Mouse (Mus musculus): ENCODE data around the gene Adar. TPM values are rescaled to one million over a fixed set of nuclear protein-coding genes. Genes with fewer than 3 reads are reported as not detected.
A peak's percentile ranks its signal among the peaks of the same experiment; 100 is the strongest.

Adar gene
- polyA plus RNA-seq (2015; fragmentation: Nextera tagmentation; extraction: Ambion mirVana) = 15.6 and 19.0 TPM in 2 replicates

GRCm38 (mm10) chr3:89714359-89715206 is at the start of gene Adar:
Adar (plus strand) TSS chr3:89715022.
- Histone ChIP-seq H3K36me3 (ENCODE audit: poor library complexity, severe bottlenecking) (0 out of 2 replicates have a peak, but pooled peaks cover 6% of the 10 kb centered on the region), H3K4me2 (peak within 1 kb of the TSS; percentile 90), H3K4me3 (peak within 1 kb of the TSS; percentile 82), H3K4me1 (peaks cover 19% of the 10 kb centered on the region), H3K9me3 (replicated peaks) (no peaks in the 10 kb centered on the region), H3K9ac (peak within 1 kb of the TSS; percentile 95), H3K27ac (peak within 1 kb of the TSS; percentile 92), H3K27me3 (peaks cover 10% of the 10 kb centered on the region; the same call in 1 of the 2 replicates)
- 6% methylated on average over 28 of the region's 28 CpGs for WGBS
- ATAC-seq = peak; percentile 93

GRCm38 (mm10) chr3:89667131-89667530 is 47.7 kb upstream of the Adar start:
- ATAC-seq = no peak
- WGBS = 39% methylated on average over 11 of the region's 11 CpGs
- no peaks in the 10 kb centered on the region for H3K9me3 ChIP-seq (replicated peaks)
- H3K4me2 ChIP-seq = no peak overlapping the region
- no peak overlapping the region for H3K27ac ChIP-seq
- H3K4me1 ChIP-seq = peaks cover 20% of the 10 kb centered on the region
- H3K9ac ChIP-seq = no peak overlapping the region
- H3K4me3 ChIP-seq = no peak overlapping the region
- H3K27me3 ChIP-seq = no peaks in the 10 kb centered on the region
- no peaks in the 10 kb centered on the region for H3K36me3 ChIP-seq (ENCODE audit: poor library complexity, severe bottlenecking)

DNA sequence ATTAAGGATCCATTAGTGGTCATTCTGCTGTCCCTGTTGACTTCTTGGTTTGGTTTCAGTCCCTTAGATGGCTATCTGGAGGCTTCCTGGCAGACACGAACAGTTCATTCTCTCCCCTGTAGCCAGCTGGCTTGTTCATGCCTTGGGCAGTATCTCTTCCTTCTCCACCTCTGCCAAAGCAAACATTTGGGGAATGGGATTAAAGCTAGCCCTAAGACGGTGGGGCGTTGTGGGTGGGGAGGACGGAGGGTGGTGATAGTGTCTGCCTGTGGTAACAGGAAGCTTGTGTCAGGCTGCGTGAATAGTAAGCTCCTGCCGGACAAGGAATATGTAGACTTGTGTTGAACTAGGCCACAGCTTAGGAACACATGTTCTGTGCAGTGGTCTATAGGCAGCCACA is 43.5 kb upstream of the Adar start:
- Histone ChIP-seq H3K27me3 (no peaks in the 10 kb centered on the region), H3K27ac (no peak overlapping the region), H3K4me1 (peaks cover 5% of the 10 kb centered on the region; the same call in 1 of the 2 replicates), H3K4me3 (no peak overlapping the region), H3K9ac (no peak overlapping the region), H3K36me3 (ENCODE audit: poor library complexity, severe bottlenecking) (no peaks in the 10 kb centered on the region), H3K9me3 (replicated peaks) (no peaks in the 10 kb centered on the region), H3K4me2 (no peak overlapping the region)
- WGBS = 80% methylated on average over 6 of the region's 6 CpGs
- no peak for ATAC-seq

GRCm38 (mm10) chr3:89672573-89673317 is 42.1 kb upstream of the Adar start:
- ATAC-seq = no peak
- Histone ChIP-seq H3K4me1 (peaks cover 7% of the 10 kb centered on the region), H3K9me3 (replicated peaks) (no peaks in the 10 kb centered on the region), H3K36me3 (ENCODE audit: poor library complexity, severe bottlenecking) (no peaks in the 10 kb centered on the region), H3K9ac (no peak overlapping the region), H3K27me3 (no peaks in the 10 kb centered on the region), H3K4me2 (no peak overlapping the region), H3K4me3 (no peak overlapping the region), H3K27ac (no peak overlapping the region)
- WGBS = 83% methylated on average over 12 of the region's 12 CpGs

DNA sequence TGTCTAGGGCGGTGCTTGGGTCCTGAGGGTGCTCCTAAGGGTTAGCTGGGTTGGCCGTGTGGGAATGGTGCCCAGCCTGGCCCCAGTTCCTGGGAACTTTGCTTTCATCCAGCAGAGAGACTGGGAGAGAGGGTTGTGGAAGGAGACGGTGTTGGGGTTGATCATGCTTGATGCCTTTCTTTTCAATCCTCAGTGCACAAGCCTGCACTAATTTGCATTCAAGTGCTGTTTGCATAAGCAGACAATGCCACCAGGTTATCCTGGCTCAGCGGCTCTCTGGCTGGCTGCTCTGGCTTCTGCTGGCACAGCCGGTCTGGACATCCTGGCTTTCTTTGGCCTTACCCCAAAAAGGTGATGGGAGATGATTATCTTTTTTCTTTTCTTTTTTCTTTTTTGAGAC is 37.2 kb upstream of the Adar start:
- H3K27ac ChIP-seq = no peak overlapping the region
- 18% methylated on average over 5 of the region's 5 CpGs for WGBS

GRCm38 (mm10) chr3:89686031-89686430 is 28.8 kb upstream of the Adar start:
- Histone ChIP-seq H3K36me3 (ENCODE audit: poor library complexity, severe bottlenecking) (no peaks in the 10 kb centered on the region), H3K4me2 (no peak overlapping the region), H3K4me3 (no peak overlapping the region), H3K9me3 (replicated peaks) (no peaks in the 10 kb centered on the region), H3K9ac (no peak overlapping the region), H3K27me3 (no peaks in the 10 kb centered on the region), H3K4me1 (peaks cover 19% of the 10 kb centered on the region), H3K27ac (no peak overlapping the region)
- no peak for ATAC-seq
- WGBS = 56% methylated on average over 5 of the region's 5 CpGs

More for the DNA sequence above, 37.2 kb upstream of the Adar start:
- peaks cover 14% of the 10 kb centered on the region for H3K4me1 ChIP-seq
- no peaks in the 10 kb centered on the region for H3K9me3 ChIP-seq (replicated peaks)
- no peak overlapping the region for H3K4me2 ChIP-seq
- H3K9ac ChIP-seq = no peak overlapping the region
- H3K27me3 ChIP-seq = no peaks in the 10 kb centered on the region
- no peaks in the 10 kb centered on the region for H3K36me3 ChIP-seq (ENCODE audit: poor library complexity, severe bottlenecking)
- ATAC-seq = peak; percentile 51; the same call in 1 of the 2 replicates
- no peak overlapping the region for H3K4me3 ChIP-seq

DNA sequence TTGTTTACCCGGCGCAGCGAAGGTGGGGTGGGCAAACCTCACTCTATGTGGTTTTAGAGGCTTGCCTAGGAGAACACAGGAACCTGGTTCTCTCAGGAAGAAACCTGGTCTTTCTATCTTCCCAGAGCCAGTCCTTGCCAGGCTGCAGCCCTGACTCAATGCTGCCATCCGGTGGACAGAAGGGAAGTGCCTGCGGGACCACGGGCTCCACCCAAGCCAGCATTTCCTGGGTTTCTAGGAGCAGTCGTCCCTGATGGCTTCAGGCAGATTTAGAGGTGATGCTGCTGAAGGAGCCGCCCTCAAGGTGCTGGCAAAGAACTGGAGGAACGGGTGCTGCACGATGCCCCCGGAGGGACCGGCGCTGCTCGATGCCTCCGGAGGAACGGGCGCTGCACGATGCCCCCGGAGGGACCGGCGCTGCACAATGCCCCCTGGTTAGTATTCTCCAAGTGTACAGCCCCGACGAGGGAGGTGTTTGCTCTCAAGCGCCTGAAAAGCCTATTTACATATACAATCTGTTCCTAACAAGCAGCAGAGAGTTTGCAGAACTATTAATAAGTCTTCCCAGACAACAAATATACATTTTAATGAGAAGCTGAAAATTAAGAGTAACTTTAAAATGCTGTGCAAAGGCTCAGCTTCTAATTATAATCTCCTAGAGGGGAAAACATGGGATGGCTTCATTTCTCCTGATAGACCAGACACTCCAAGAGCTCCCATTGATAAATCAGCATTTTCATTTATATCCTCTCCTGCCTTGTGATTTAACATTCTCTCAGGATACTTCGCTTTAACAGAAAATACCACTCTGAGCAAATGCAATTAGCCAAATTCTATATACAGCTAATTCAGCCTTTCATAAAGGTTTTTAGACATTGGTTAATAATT is 25.9 kb upstream of the Adar start:
- ATAC-seq = peak; percentile 96
- peak overlapping the region; percentile 54 for H3K4me3 ChIP-seq
- H3K27me3 ChIP-seq = no peaks in the 10 kb centered on the region
- peak overlapping the region; percentile 94 for H3K27ac ChIP-seq
- H3K4me2 ChIP-seq = peak overlapping the region; percentile 68
- no peaks in the 10 kb centered on the region for H3K9me3 ChIP-seq (replicated peaks)
- WGBS = 3% methylated on average over 25 of the region's 25 CpGs
- H3K4me1 ChIP-seq = peaks cover 15% of the 10 kb centered on the region
- H3K36me3 ChIP-seq (ENCODE audit: poor library complexity, severe bottlenecking) = no peaks in the 10 kb centered on the region
- H3K9ac ChIP-seq = peak overlapping the region; percentile 82

DNA sequence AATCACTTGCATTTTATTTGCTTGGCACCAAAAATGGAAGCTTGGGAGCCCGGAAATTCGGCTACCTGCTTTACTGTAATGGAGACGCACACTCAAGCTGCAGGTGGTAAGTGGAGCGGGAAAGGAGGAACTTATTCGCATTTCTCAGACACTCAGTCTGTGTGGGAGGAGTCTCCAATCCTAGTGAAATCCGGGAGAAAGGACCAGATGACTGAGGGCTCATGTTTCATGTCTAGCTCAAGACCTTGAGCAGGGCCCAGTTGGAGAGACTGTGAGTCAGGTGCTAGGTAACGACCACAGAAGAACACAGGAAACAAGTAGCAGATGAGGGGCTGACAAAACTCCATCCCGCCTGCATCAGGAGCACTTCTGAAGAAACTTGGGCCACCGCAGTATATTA is 23.0 kb upstream of the Adar start:
- Histone ChIP-seq H3K4me3 (no peak overlapping the region), H3K36me3 (ENCODE audit: poor library complexity, severe bottlenecking) (no peaks in the 10 kb centered on the region), H3K27ac (no peak overlapping the region), H3K9me3 (replicated peaks) (no peaks in the 10 kb centered on the region), H3K4me2 (no peak overlapping the region), H3K4me1 (peaks cover 24% of the 10 kb centered on the region), H3K9ac (no peak overlapping the region), H3K27me3 (no peaks in the 10 kb centered on the region)
- 78% methylated on average over 9 of the region's 9 CpGs for WGBS
- no peak for ATAC-seq

- 40% methylated on average over 12 of the region's 12 CpGs for WGBS
- Histone ChIP-seq H3K27ac (peak overlapping the region; percentile 48), H3K27me3 (no peaks in the 10 kb centered on the region), H3K36me3 (ENCODE audit: poor library complexity, severe bottlenecking) (no peaks in the 10 kb centered on the region), H3K9me3 (replicated peaks) (no peaks in the 10 kb centered on the region), H3K4me1 (peaks cover 13% of the 10 kb centered on the region; the same call in 1 of the 2 replicates), H3K4me2 (peak overlapping the region; percentile 10; the same call in 1 of the 2 replicates), H3K9ac (no peak overlapping the region), H3K4me3 (no peak overlapping the region)
- ATAC-seq = peak; percentile 92
Measured at GRCm38 (mm10) chr3:89696152-89696821, 18.5 kb upstream of the Adar start.

GRCm38 (mm10) chr3:89698958-89699357 is 15.9 kb upstream of the Adar start:
- Histone ChIP-seq H3K4me1 (peaks cover 13% of the 10 kb centered on the region; the same call in 1 of the 2 replicates), H3K4me2 (no peak overlapping the region), H3K27me3 (no peaks in the 10 kb centered on the region), H3K9ac (no peak overlapping the region), H3K27ac (no peak overlapping the region), H3K36me3 (ENCODE audit: poor library complexity, severe bottlenecking) (no peaks in the 10 kb centered on the region), H3K9me3 (replicated peaks) (no peaks in the 10 kb centered on the region), H3K4me3 (no peak overlapping the region)
- 92% methylated on average over 1 of the region's 1 CpGs for WGBS
- ATAC-seq = no peak

- H3K9me3 ChIP-seq (replicated peaks) = no peaks in the 10 kb centered on the region
- H3K4me1 ChIP-seq = peaks cover 13% of the 10 kb centered on the region; the same call in 1 of the 2 replicates
- no peak overlapping the region for H3K4me3 ChIP-seq
- ATAC-seq = no peak
- peaks cover 3% of the 10 kb centered on the region; the same call in 1 of the 2 replicates for H3K27me3 ChIP-seq
- no peak overlapping the region for H3K27ac ChIP-seq
- no peaks in the 10 kb centered on the region for H3K36me3 ChIP-seq (ENCODE audit: poor library complexity, severe bottlenecking)
- no peak overlapping the region for H3K9ac ChIP-seq
- H3K4me2 ChIP-seq = no peak overlapping the region
- WGBS = 69% methylated on average over 11 of the region's 11 CpGs
Measured at GRCm38 (mm10) chr3:89700461-89700860, 14.4 kb upstream of the Adar start.
